Mouse (Mus musculus): ENCODE measurements around the gene Gorasp2.

Gorasp2 gene

GRCm38 (mm10) chr2:70661715-70662495 lies 529 bp downstream of the Gorasp2 start, which contains the start of gene Gm26558:
Gene Gm26558, minus strand, starts transcription at chr2:70662108.
- DNase-seq = no peak

- DNase-seq = no peak
Measured at GRCm38 (mm10) chr2:70663764-70664163, 2.4 kb downstream of the Gorasp2 start.

- peak; percentile 83 for DNase-seq
Measured at GRCm38 (mm10) chr2:70667016-70667415, 5.6 kb downstream of the Gorasp2 start.

GRCm38 (mm10) chr2:70669241-70669640 lies 7.9 kb downstream of the Gorasp2 start:
- peak; percentile 16 for DNase-seq

GRCm38 (mm10) chr2:70669896-70670295 lies 8.5 kb downstream of the Gorasp2 start:
- DNase-seq = no peak

GRCm38 (mm10) chr2:70672476-70672875 lies 11.1 kb downstream of the Gorasp2 start:
- no peak for DNase-seq

GRCm38 (mm10) chr2:70673445-70674126 lies 12.2 kb downstream of the Gorasp2 start:
- DNase-seq = no peak

- no peak for DNase-seq
Measured at GRCm38 (mm10) chr2:70682324-70682723, 20.9 kb downstream of the Gorasp2 start.

- no peak for DNase-seq
Measured at GRCm38 (mm10) chr2:70688454-70689078, 27.2 kb downstream of the Gorasp2 start.

- peak; percentile 88 for DNase-seq
Measured at GRCm38 (mm10) chr2:70690195-70690594, 28.8 kb downstream of the Gorasp2 start.

GRCm38 (mm10) chr2:70695712-70696111 lies 34.3 kb downstream of the Gorasp2 start:
- DNase-seq = no peak

- DNase-seq = peak; percentile 66
Measured at GRCm38 (mm10) chr2:70700851-70701250, 39.5 kb downstream of the Gorasp2 start.

GRCm38 (mm10) chr2:70701571-70701970 lies 40.2 kb downstream of the Gorasp2 start:
- DNase-seq = no peak

- DNase-seq = peak; percentile 71
Measured at GRCm38 (mm10) chr2:70702403-70702802, 41.0 kb downstream of the Gorasp2 start.

- DNase-seq = peak; percentile 80
Measured at GRCm38 (mm10) chr2:70708986-70709730, 47.8 kb downstream of the Gorasp2 start.

- peak; percentile 85 for DNase-seq
Measured at GRCm38 (mm10) chr2:70710236-70710635, 48.9 kb downstream of the Gorasp2 start.

GRCm38 (mm10) chr2:70710878-70711277 lies 49.5 kb downstream of the Gorasp2 start:
- DNase-seq = peak; percentile 60

GRCm38 (mm10) chr2:70723610-70724243 lies 62.4 kb downstream of the Gorasp2 start:
- DNase-seq = no peak

GRCm38 (mm10) chr2:70727089-70727488 lies 65.7 kb downstream of the Gorasp2 start:
- DNase-seq = no peak

GRCm38 (mm10) chr2:70735534-70735933 lies 74.2 kb downstream of the Gorasp2 start:
- DNase-seq = no peak

GRCm38 (mm10) chr2:70736008-70736407 lies 74.6 kb downstream of the Gorasp2 start:
- no peak for DNase-seq

GRCm38 (mm10) chr2:70741901-70742300 lies 80.5 kb downstream of the Gorasp2 start:
- no peak for DNase-seq

Measured in heart, adult 11 months (tissue).